Mouse (Mus musculus) embryo, embryonic 9.5 days (tissue): ENCODE results near the gene Zfp341.

Source experiments
- DNase-seq: peaks from one replicate; pipeline ENCODE4 v3.0.0-alpha.2; 2017; ENCODE audit errors: extremely low spot score

The Zfp341 gene

GRCm38 (mm10) chr2:154613118-154614115 is at the start of gene Zfp341, which contains the start of gene 4930519P11Rik:
TSS of gene Zfp341 (plus strand) at chr2:154613297.
TSS of gene 4930519P11Rik (minus strand) at chr2:154613437.
- peak; percentile 95 for DNase-seq

- DNase-seq = no peak
Observed at GRCm38 (mm10) chr2:154563612-154564170, 49.4 kb upstream of the Zfp341 start.

GRCm38 (mm10) chr2:154565562-154565961 is 47.5 kb upstream of the Zfp341 start:
- DNase-seq = no peak

- no peak for DNase-seq
Observed at GRCm38 (mm10) chr2:154566641-154567040, 46.5 kb upstream of the Zfp341 start.

GRCm38 (mm10) chr2:154567766-154568165 is 45.3 kb upstream of the Zfp341 start:
- no peak for DNase-seq

GRCm38 (mm10) chr2:154568329-154569070 is 44.6 kb upstream of the Zfp341 start:
- DNase-seq = no peak

GRCm38 (mm10) chr2:154569071-154569748 is 43.9 kb upstream of the Zfp341 start:
- peak; percentile 74 for DNase-seq

GRCm38 (mm10) chr2:154569836-154570286 is 43.2 kb upstream of the Zfp341 start, which contains the start of gene E2f1:
TSS of gene E2f1 (minus strand) at chr2:154569892.
- DNase-seq = peak; percentile 99

- no peak for DNase-seq
Observed at GRCm38 (mm10) chr2:154570666-154571065, 42.4 kb upstream of the Zfp341 start.

GRCm38 (mm10) chr2:154571266-154571665 is 41.8 kb upstream of the Zfp341 start:
- no peak for DNase-seq

GRCm38 (mm10) chr2:154571976-154572375 is 41.1 kb upstream of the Zfp341 start:
- DNase-seq = no peak

- DNase-seq = no peak
Observed at GRCm38 (mm10) chr2:154572996-154573395, 40.1 kb upstream of the Zfp341 start.

- no peak for DNase-seq
Observed at GRCm38 (mm10) chr2:154574271-154574670, 38.8 kb upstream of the Zfp341 start.

GRCm38 (mm10) chr2:154576876-154577743 is 36.0 kb upstream of the Zfp341 start:
- peak; percentile 57 for DNase-seq

- no peak for DNase-seq
Observed at GRCm38 (mm10) chr2:154577744-154578067, 35.4 kb upstream of the Zfp341 start.

GRCm38 (mm10) chr2:154580586-154580985 is 32.5 kb upstream of the Zfp341 start:
- DNase-seq = no peak

- no peak for DNase-seq
Observed at GRCm38 (mm10) chr2:154581421-154581820, 31.7 kb upstream of the Zfp341 start.

- no peak for DNase-seq
Observed at GRCm38 (mm10) chr2:154583906-154584872, 28.9 kb upstream of the Zfp341 start.

GRCm38 (mm10) chr2:154584931-154585601 is 28.0 kb upstream of the Zfp341 start:
- no peak for DNase-seq
